Mouse (Mus musculus): ENCODE measurements around the gene Tsc22d1. TPM values are rescaled to one million over a fixed set of nuclear protein-coding genes. Genes with fewer than 3 reads are reported as not detected.

The Tsc22d1 gene
- polyA plus RNA-seq, 1 experiment from 2014 or later, result 547 TPM

DNA sequence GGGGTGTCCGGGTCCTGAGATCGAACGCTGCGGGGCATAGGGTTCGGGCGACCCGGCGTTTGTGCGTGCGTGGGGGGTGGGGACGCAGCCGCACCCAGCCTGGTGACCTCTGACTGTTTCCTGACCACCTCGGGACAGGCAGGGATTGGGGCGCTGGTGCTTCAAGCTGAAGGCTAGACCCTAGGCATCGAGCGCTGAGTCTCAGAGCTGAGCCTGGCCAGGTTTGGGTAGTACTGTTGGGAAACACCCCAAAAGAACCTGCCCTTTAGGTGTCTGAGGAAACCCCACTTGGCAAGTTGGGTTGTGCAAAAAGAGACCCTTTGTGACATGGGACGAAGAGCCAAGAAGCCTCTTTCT is 142.1 kb downstream of the Tsc22d1 start, which contains the start of gene Serp2:
Serp2 (minus strand) TSS at position 38 of the 357 bp plus-strand sequence.
- DNase-seq (ENCODE audit: low spot score), result no peak
- no peaks in the 10 kb centered on the region for H3K27me3 ChIP-seq (ENCODE audit: control insufficient read depth, insufficient read depth, low read length)
- ATAC-seq (ENCODE audit: low FRiP score), result peak; percentile 62

More for the DNA sequence above, 142.1 kb downstream of the Tsc22d1 start, which contains the start of gene Serp2:
- WGBS, result 11% methylated on average over 17 of the region's 17 CpGs
- Histone ChIP-seq H3K27ac (ENCODE audit: low read depth, low read length) (peak within 1 kb of the TSS; percentile 63), H3K4me2 (replicated peaks; ENCODE audit: low read depth, low read length) (peak within 1 kb of the TSS; percentile 94), H3K4me1 (replicated peaks; ENCODE audit: control insufficient read depth, insufficient read depth, low read length) (no peaks in the 10 kb centered on the region), H3K4me3 (ENCODE audit: low read depth, low read length) (peak within 1 kb of the TSS; percentile 68), H3K9ac (ENCODE audit: low read depth, low read length) (peak within 1 kb of the TSS; percentile 85), H3K9me3 (ENCODE audit: control insufficient read depth, low read length) (no peaks in the 10 kb centered on the region), H3K36me3 (ENCODE audit: control insufficient read depth, insufficient read depth, low read length) (no peaks in the 10 kb centered on the region)

Other genes starting within 250 kb of the Tsc22d1 start
- gene Serp2, start 141.9 kb downstream of the Tsc22d1 start, polyA plus RNA-seq (2014; fragmentation: Nextera tagmentation; extraction: Ambion mirVana), result 46.1 TPM in 2 replicates